Mouse (Mus musculus) hindbrain, embryonic 13.5 days (tissue): ENCODE results near the gene Plekhs1. TPM values are rescaled to one million over a fixed set of nuclear protein-coding genes. Genes with fewer than 3 reads are reported as not detected.

Experiments used
- ATAC-seq: fragments of 200-750 bp; cut with Nextera tagmentation; 2 replicates; pipeline ENCODE4 v1.8.0; 2017; ENCODE audit warnings: moderate TSS enrichment; ENCODE audit not compliant: low FRiP score
- H3K27ac ChIP-seq: fragments of 300-500 bp; sonication (generic); 2 replicates; pipeline ENCODE4 v1.5.1; 2015; ENCODE audit warnings: inconsistent platforms, mild to moderate bottlenecking, moderate library complexity
- H3K27me3 ChIP-seq: fragments of 300-500 bp; sonication (generic); 2 replicates; pipeline ENCODE4 v1.6.1; 2015; ENCODE audit warnings: mild to moderate bottlenecking, inconsistent platforms
- H3K36me3 ChIP-seq: fragments of 300-500 bp; sonication (generic); 2 replicates; pipeline ENCODE4 v1.6.1; 2015; ENCODE audit warnings: mild to moderate bottlenecking, inconsistent platforms
- H3K4me1 ChIP-seq: fragments of 300-500 bp; sonication (generic); replicated peaks from 2 replicates; pipeline ENCODE4 v1.6.1; 2015; ENCODE audit warnings: inconsistent platforms
- H3K4me2 ChIP-seq: fragments of 300-500 bp; sonication (generic); 2 replicates; pipeline ENCODE4 v1.6.1; 2015; ENCODE audit warnings: inconsistent platforms, mild to moderate bottlenecking, moderate library complexity
- H3K4me3 ChIP-seq: fragments of 300-500 bp; sonication (generic); 2 replicates; pipeline ENCODE4 v1.5.1; 2015; ENCODE audit warnings: mild to moderate bottlenecking, inconsistent platforms
- H3K9ac ChIP-seq: fragments of 300-500 bp; sonication (generic); 2 replicates; pipeline ENCODE4 v1.6.1; 2015; ENCODE audit warnings: mild to moderate bottlenecking, inconsistent platforms
- H3K9me3 ChIP-seq: fragments of 300-500 bp; sonication (generic); 2 replicates; pipeline ENCODE4 v1.6.1; 2016; ENCODE audit warnings: inconsistent platforms
- WGBS: fragments of 180-500 bp; shearing (Covaris S2); methylation state at CpG from one replicate; pipeline ENCODE4 v1.1.7; 2015; 5-methylcytosine and 5-hydroxymethylcytosine counted together
- polyA plus RNA-seq: library from polyadenylated mRNA; unstranded; fragments of >200 nt; fragmentation: Nextera tagmentation; extraction: Ambion mirVana; gene quantifications from 2 replicates; pipeline ENCODE4 v1.2.1, GENCODE M21; 2015

Gene Plekhs1
- polyA plus RNA-seq, 1 experiment from 2014 or later: 0.16 TPM

- H3K9me3 ChIP-seq: no peaks in the 10 kb centered on the region
- no peak overlapping the region for H3K9ac ChIP-seq
- no peak overlapping the region for H3K4me3 ChIP-seq
- H3K27me3 ChIP-seq: no peaks in the 10 kb centered on the region
- no peak for ATAC-seq
- H3K4me2 ChIP-seq: no peak overlapping the region
- no peaks in the 10 kb centered on the region for H3K4me1 ChIP-seq
- no peak overlapping the region for H3K27ac ChIP-seq
- no peaks in the 10 kb centered on the region for H3K36me3 ChIP-seq
- 74% methylated on average over 2 of the region's 2 CpGs for WGBS
These were observed 1.2 kb upstream of the Plekhs1 start for GRCm38 (mm10) chr19:56460241-56460640.

DNA sequence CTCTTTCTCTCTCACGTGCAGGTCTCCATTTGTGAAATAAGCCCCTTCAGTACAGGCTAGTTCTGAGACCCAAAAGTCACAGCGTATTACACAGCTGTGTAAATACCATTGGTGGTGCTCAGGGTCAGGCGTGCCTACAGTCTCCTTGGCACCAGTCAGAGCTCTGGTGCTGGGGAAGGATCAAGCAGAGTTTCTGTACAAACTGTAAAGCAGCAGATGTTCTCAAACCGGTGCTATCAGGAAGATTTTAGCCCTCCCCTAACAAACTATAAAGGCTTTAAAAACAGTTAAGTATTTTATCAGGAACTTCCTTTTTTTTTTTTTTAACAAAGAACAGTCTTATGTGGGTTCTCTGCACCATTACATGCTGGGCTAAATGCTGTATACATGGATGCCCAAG is 1.3 kb downstream of the Plekhs1 start:
- no peak overlapping the region for H3K27ac ChIP-seq
- no peaks in the 10 kb centered on the region for H3K36me3 ChIP-seq
- 77% methylated on average over 4 of the region's 4 CpGs for WGBS
- no peak overlapping the region for H3K4me3 ChIP-seq
- no peaks in the 10 kb centered on the region for H3K27me3 ChIP-seq
- H3K4me1 ChIP-seq: no peaks in the 10 kb centered on the region
- no peak for ATAC-seq
- H3K9me3 ChIP-seq: no peaks in the 10 kb centered on the region
- H3K9ac ChIP-seq: no peak overlapping the region
- no peak overlapping the region for H3K4me2 ChIP-seq

DNA sequence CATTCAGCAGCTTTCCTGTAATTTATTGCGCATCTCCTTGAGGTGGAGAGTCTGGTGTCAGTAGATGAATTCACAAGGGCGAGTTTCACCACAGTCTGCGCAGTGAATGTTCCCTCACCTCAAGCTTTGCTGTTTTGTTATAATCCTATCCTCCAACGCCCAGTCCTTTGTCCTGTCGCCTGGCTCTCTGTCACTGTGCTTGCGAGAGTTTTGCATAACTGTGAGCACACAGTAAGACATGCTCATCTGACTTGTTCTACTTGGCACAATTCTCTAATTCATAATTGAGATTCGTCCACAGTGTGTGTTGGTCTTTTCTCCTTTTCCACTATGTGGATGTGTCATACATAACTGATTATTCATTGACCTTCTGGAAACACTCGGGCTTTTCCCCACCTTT is 5.0 kb downstream of the Plekhs1 start:
- no peak for ATAC-seq
- no peak overlapping the region for H3K4me2 ChIP-seq
- H3K4me3 ChIP-seq: no peak overlapping the region
- WGBS: 80% methylated on average over 8 of the region's 8 CpGs
- H3K27me3 ChIP-seq: no peaks in the 10 kb centered on the region
- H3K9ac ChIP-seq: no peak overlapping the region
- no peaks in the 10 kb centered on the region; the same call in 1 of the 2 replicates for H3K4me1 ChIP-seq
- no peaks in the 10 kb centered on the region for H3K36me3 ChIP-seq
- no peaks in the 10 kb centered on the region for H3K9me3 ChIP-seq
- H3K27ac ChIP-seq: no peak overlapping the region

- Histone ChIP-seq H3K36me3 (no peaks in the 10 kb centered on the region), H3K9me3 (no peaks in the 10 kb centered on the region), H3K4me1 (peaks cover 15% of the 10 kb centered on the region), H3K4me2 (no peak overlapping the region), H3K9ac (no peak overlapping the region), H3K4me3 (no peak overlapping the region), H3K27ac (no peak overlapping the region), H3K27me3 (no peaks in the 10 kb centered on the region)
- no peak for ATAC-seq
- WGBS: 73% methylated on average over 14 of the region's 14 CpGs
These were observed 9.0 kb downstream of the Plekhs1 start for GRCm38 (mm10) chr19:56470286-56471020.

DNA sequence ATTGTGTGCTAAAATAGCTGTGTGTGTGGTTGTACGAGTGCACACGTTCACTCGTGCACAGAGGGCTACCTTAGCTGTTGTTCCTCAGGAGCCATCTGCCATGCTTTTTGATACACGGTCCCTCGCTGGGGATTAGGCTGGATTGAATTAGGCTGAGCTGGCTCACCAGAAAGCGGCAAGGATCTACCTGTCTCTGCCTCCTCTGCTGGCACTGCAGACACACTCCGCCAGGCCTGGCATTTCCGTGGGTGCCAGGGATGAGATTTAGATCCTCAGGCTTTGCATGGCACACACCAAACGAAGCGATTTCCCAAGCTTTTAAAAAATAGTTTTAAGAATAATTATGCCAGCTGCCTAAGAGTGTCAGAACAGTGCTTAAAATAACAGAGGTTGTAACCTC is 10.5 kb downstream of the Plekhs1 start:
- H3K4me3 ChIP-seq: no peak overlapping the region
- no peaks in the 10 kb centered on the region for H3K9me3 ChIP-seq
- WGBS: 83% methylated on average over 10 of the region's 10 CpGs
- no peaks in the 10 kb centered on the region for H3K36me3 ChIP-seq
- H3K4me1 ChIP-seq: peaks cover 20% of the 10 kb centered on the region
- H3K27ac ChIP-seq: no peak overlapping the region
- no peak overlapping the region for H3K9ac ChIP-seq
- no peak for ATAC-seq
- no peaks in the 10 kb centered on the region for H3K27me3 ChIP-seq
- no peak overlapping the region for H3K4me2 ChIP-seq

DNA sequence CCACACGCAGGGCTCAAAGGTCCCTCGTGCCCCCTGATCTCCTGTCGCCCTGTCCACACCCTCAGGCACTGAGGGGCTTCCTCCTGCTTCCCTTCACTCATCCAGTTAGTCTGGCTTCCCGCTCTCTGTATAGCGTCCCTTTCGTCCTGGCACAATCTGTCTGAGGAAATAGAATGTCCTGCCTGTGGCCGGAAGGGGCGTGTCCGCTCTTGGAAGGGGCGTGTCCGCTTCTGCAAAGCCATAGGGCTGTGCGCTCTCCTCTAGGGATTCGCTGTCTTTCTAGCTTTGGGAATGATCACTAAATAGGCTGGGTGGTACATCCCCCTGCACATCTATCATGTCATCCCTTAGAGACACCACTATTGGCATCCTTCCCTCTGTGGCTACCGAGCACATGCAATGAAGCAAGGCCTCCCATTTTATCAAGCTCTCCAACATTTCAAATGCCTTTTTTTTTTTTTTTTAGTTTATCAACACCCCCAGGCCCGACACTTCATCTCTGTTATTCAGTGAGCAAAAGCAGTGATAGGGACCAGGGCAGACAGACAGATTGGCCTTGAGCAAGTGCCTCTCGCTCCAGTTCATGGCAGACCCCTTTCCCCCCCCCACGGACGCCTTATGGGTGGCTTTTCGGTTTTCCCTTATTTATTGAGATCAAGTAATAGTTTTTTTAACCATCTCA is 13.6 kb downstream of the Plekhs1 start:
- Histone ChIP-seq H3K4me1 (peaks cover 20% of the 10 kb centered on the region), H3K27ac (no peak overlapping the region), H3K36me3 (no peaks in the 10 kb centered on the region), H3K4me2 (peak overlapping the region; percentile 18), H3K9ac (no peak overlapping the region), H3K4me3 (no peak overlapping the region), H3K9me3 (no peaks in the 10 kb centered on the region), H3K27me3 (no peaks in the 10 kb centered on the region)
- WGBS: 51% methylated on average over 19 of the region's 19 CpGs
- ATAC-seq: peak; percentile 39; the same call in 1 of the 2 replicates

GRCm38 (mm10) chr19:56476546-56476945 is 15.1 kb downstream of the Plekhs1 start:
- H3K27ac ChIP-seq: no peak overlapping the region
- no peak overlapping the region for H3K4me2 ChIP-seq
- 0 out of 2 replicates have a peak, but pooled peaks have one; percentile 49 for ATAC-seq
- no peak overlapping the region for H3K4me3 ChIP-seq
- no peaks in the 10 kb centered on the region for H3K9me3 ChIP-seq
- 26% methylated on average over 2 of the region's 2 CpGs for WGBS
- H3K27me3 ChIP-seq: no peaks in the 10 kb centered on the region
- no peaks in the 10 kb centered on the region for H3K36me3 ChIP-seq
- H3K9ac ChIP-seq: no peak overlapping the region
- H3K4me1 ChIP-seq: peaks cover 20% of the 10 kb centered on the region

- Histone ChIP-seq H3K36me3 (no peaks in the 10 kb centered on the region), H3K4me3 (no peak overlapping the region), H3K9ac (no peak overlapping the region), H3K27ac (no peak overlapping the region), H3K27me3 (no peaks in the 10 kb centered on the region), H3K9me3 (no peaks in the 10 kb centered on the region), H3K4me2 (no peak overlapping the region), H3K4me1 (peaks cover 20% of the 10 kb centered on the region)
- whole genome bisulfite sequencing: 83% methylated on average over 5 of the region's 5 CpGs
- ATAC-seq: no peak
These were observed 15.8 kb downstream of the Plekhs1 start for GRCm38 (mm10) chr19:56477253-56477652.

DNA sequence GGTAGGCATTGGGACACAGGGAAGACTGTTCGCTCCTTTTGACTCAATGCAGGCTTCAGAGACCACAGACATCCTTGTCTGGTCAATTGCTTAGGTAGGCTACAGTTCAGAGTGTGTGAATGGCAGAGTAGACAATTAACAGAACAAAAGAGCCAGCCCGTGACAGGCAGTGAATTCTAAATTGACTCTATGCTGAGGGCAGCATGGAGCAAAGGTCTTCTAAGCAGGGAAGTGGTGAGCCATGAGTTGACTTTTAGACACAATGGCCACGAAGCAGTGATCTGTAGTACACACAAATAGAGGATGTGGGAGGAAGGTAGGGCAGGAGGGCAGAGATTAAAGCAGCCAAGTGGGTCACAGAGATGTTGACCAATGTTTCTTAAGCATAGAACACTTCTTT is 16.4 kb downstream of the Plekhs1 start:
- ATAC-seq: no peak
- no peaks in the 10 kb centered on the region for H3K36me3 ChIP-seq
- 39% methylated on average over 3 of the region's 3 CpGs for WGBS
- H3K27me3 ChIP-seq: no peaks in the 10 kb centered on the region
- H3K4me1 ChIP-seq: peaks cover 16% of the 10 kb centered on the region
- no peak overlapping the region for H3K9ac ChIP-seq
- no peak overlapping the region for H3K4me3 ChIP-seq
- no peak overlapping the region for H3K4me2 ChIP-seq
- no peak overlapping the region for H3K27ac ChIP-seq
- H3K9me3 ChIP-seq: no peaks in the 10 kb centered on the region

DNA sequence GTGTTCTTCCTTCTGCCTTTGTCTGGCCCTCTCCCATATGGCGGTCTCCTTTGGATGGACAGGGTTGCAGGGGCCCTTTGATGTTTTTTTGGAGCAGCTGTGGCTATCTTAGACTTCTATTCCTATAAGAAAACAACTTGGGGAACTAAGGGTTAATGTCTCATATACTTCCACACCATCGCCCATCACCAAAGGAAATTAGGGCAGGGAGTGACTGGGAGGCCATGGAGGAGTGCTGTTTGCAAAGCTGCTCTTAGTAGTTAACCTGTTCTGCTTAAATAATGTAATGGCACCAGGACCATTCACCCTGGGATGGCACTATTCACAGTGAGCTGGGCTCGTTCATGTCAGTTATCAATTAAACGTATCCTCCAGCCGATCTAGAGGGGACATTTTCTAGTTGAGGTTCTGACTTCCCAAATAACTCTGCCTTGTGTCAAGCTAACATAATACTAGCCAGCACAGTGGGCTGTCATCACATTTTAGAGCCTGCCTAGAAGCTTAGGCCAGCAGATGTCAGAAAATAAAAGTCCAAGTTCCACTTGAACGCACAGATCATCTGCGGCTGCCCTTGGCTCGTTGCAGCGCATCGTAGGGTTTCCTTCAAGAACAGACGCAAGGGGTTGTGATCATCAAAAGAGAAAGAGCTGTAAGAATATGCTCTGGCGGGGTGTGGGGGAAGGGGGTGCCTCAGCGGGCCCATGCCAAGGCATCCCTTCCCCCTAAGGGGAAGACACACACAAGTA is 23.4 kb downstream of the Plekhs1 start:
- Histone ChIP-seq H3K9me3 (no peaks in the 10 kb centered on the region), H3K4me1 (peaks cover 18% of the 10 kb centered on the region), H3K4me2 (no peak overlapping the region), H3K36me3 (no peaks in the 10 kb centered on the region), H3K4me3 (no peak overlapping the region), H3K27ac (no peak overlapping the region), H3K9ac (no peak overlapping the region), H3K27me3 (no peaks in the 10 kb centered on the region)
- WGBS: 42% methylated on average over 13 of the region's 13 CpGs
- no peak for ATAC-seq

GRCm38 (mm10) chr19:56485376-56486271 is 24.2 kb downstream of the Plekhs1 start:
- H3K4me2 ChIP-seq: no peak overlapping the region

GRCm38 (mm10) chr19:56486926-56487325 is 25.5 kb downstream of the Plekhs1 start:
- Histone ChIP-seq H3K9me3 (no peaks in the 10 kb centered on the region), H3K9ac (no peak overlapping the region), H3K4me3 (no peak overlapping the region), H3K27ac (no peak overlapping the region), H3K36me3 (no peaks in the 10 kb centered on the region), H3K27me3 (no peaks in the 10 kb centered on the region), H3K4me2 (no peak overlapping the region), H3K4me1 (peaks cover 18% of the 10 kb centered on the region)
- 89% methylated on average over 7 of the region's 7 CpGs for WGBS
- ATAC-seq: no peak

More at GRCm38 (mm10) chr19:56485376-56486271, 24.2 kb downstream of the Plekhs1 start:
- H3K27me3 ChIP-seq: no peaks in the 10 kb centered on the region
- no peaks in the 10 kb centered on the region for H3K9me3 ChIP-seq
- no peak overlapping the region for H3K27ac ChIP-seq
- 61% methylated on average over 13 of the region's 13 CpGs for WGBS
- no peak for ATAC-seq
- peaks cover 18% of the 10 kb centered on the region for H3K4me1 ChIP-seq
- H3K9ac ChIP-seq: no peak overlapping the region
- H3K4me3 ChIP-seq: no peak overlapping the region
- H3K36me3 ChIP-seq: no peaks in the 10 kb centered on the region
